Mouse (Mus musculus) layer of hippocampus, adult 8-10 months (tissue): ENCODE data around the gene Deaf1. TPM values are rescaled to one million over a fixed set of nuclear protein-coding genes. Genes with fewer than 3 reads are reported as not detected.

Experiments
- DNase-seq, 2 experiments: peaks; one replicate each; pipeline ENCODE4 v3.0.0; 2022; ENCODE audit warnings: low spot score in 2 of 2
- total RNA-seq, 4 experiments: library from RNA; stranded (reverse); gene quantifications; 2 replicates each; pipeline ENCODE4 v1.2.4; 2022

Gene Deaf1
- total RNA-seq, 4 experiments from 2014 or later: 67.9 to 84.7 (median 78.5) TPM

- DNase-seq: no peak
These were observed 11.9 kb upstream of the Deaf1 start for GRCm38 (mm10) chr7:141339215-141339920.

- DNase-seq: no peak
These were observed 11.2 kb upstream of the Deaf1 start, which contains the start of gene Eps8l2 for GRCm38 (mm10) chr7:141338576-141339131. Gene Eps8l2 (plus strand): TSS chr7:141338880.

GRCm38 (mm10) chr7:141337716-141338416 is 10.4 kb upstream of the Deaf1 start:
- no peak for DNase-seq

GRCm38 (mm10) chr7:141336296-141336695 is 8.8 kb upstream of the Deaf1 start:
- DNase-seq: no peak

GRCm38 (mm10) chr7:141335682-141336081 is 8.2 kb upstream of the Deaf1 start:
- DNase-seq: no peak

- DNase-seq: no peak
These were observed 7.6 kb upstream of the Deaf1 start for GRCm38 (mm10) chr7:141335044-141335579.

GRCm38 (mm10) chr7:141331990-141332389 is 4.5 kb upstream of the Deaf1 start:
- no peak for DNase-seq

GRCm38 (mm10) chr7:141330706-141331105 is 3.2 kb upstream of the Deaf1 start:
- DNase-seq: no peak

GRCm38 (mm10) chr7:141328373-141328990 is 992 bp upstream of the Deaf1 start:
- DNase-seq: no peak

GRCm38 (mm10) chr7:141326546-141327446 is 694 bp downstream of the Deaf1 start:
- peak in 1 of 2 experiments; percentile 39 for DNase-seq

GRCm38 (mm10) chr7:141324686-141325085 is 2.8 kb downstream of the Deaf1 start:
- DNase-seq: no peak

- DNase-seq: no peak
These were observed 8.0 kb downstream of the Deaf1 start for GRCm38 (mm10) chr7:141319446-141319845.

GRCm38 (mm10) chr7:141317619-141318132 is 9.8 kb downstream of the Deaf1 start:
- DNase-seq: no peak

- no peak for DNase-seq
These were observed 11.5 kb downstream of the Deaf1 start for GRCm38 (mm10) chr7:141315974-141316373.

GRCm38 (mm10) chr7:141315076-141315475 is 12.4 kb downstream of the Deaf1 start:
- no peak for DNase-seq

GRCm38 (mm10) chr7:141314416-141314815 is 13.1 kb downstream of the Deaf1 start:
- DNase-seq: no peak

- DNase-seq: no peak
These were observed 23.0 kb downstream of the Deaf1 start for GRCm38 (mm10) chr7:141304537-141304936.

- no peak for DNase-seq
These were observed 24.7 kb downstream of the Deaf1 start for GRCm38 (mm10) chr7:141302702-141303268.

- no peak for DNase-seq
These were observed 26.1 kb downstream of the Deaf1 start for GRCm38 (mm10) chr7:141301386-141301785.

- no peak for DNase-seq
These were observed 28.3 kb downstream of the Deaf1 start for GRCm38 (mm10) chr7:141299175-141299574.
